Mouse (Mus musculus): Measurements from ENCODE around the gene Msrb1. TPM values are rescaled to one million over a fixed set of nuclear protein-coding genes. Genes with fewer than 3 reads are reported as not detected.

Gene Msrb1
- polyA plus RNA-seq, 1 experiment: 53.0 TPM

DNA sequence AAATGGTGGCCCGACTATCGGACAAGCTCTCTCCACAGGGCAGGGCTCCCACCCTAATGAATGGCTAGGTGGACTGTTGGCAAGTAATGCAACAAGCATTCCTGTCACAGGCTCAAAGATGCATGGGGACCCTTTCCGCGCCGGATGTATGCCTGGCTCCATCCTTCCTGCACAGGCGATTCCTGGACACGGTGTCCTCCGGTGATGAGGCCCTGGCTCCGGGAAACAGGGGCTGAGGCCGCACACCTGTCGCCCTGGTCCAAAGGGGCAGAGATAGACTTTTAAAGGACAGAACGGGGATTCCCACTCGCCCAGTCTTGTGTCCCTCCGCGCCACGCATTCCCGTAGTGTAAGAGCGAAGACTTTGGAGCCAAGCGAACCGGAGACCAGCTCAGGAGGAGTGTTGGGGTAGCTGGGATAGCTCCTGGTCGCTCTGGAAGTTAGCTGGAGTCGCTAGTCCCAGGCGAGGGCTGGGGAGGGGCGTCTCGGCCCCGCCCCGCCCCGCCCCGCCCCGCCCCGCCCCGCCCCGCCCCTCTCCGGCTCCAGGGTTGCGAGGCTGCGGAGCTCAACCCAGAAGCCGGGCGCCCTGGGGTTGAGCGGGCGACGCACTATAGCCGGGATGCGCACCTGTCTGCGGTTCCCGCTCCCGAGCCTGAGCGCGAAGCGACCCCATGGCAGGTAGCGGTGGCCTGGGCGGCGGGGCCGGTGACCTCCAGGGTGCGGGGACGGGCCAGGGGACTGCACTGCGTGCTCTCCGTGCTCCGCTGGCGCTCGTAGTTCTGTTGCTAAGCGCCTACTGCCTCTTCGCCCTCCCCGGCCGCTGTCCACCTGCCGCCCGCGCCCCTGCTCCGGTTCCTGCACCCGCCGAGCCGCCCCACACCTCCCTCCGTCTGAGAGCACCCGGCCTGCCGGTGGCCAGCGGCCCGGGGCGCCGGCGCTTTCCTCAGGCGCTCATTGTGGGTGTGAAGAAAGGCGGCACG lies 16.3 kb downstream of the Msrb1 start, which contains the start of gene Hs3st6:
Gene Hs3st6, plus strand, starts transcription at position 574 of the 980 bp plus-strand sequence.
- TF ChIP-seq POLR2A (IDR thresholded peaks at IDR 0.05; ENCODE audit: extremely low read depth, insufficient read depth, low read length) (no peak), CTCF (IDR thresholded peaks at IDR 0.05; ENCODE audit: extremely low read depth, insufficient read depth, low read length) (no peak)
- Histone ChIP-seq H3K4me3 (ENCODE audit: insufficient read depth, low read length) (peak within 1 kb of the TSS; percentile 40), H3K27ac (ENCODE audit: insufficient read depth, low read length) (no peak within 1 kb of the TSS), H3K4me1 (ENCODE audit: control insufficient read depth, insufficient read depth, low read length) (0 out of 2 replicates have a peak, but pooled peaks cover 1% of the 10 kb centered on the region)

DNA sequence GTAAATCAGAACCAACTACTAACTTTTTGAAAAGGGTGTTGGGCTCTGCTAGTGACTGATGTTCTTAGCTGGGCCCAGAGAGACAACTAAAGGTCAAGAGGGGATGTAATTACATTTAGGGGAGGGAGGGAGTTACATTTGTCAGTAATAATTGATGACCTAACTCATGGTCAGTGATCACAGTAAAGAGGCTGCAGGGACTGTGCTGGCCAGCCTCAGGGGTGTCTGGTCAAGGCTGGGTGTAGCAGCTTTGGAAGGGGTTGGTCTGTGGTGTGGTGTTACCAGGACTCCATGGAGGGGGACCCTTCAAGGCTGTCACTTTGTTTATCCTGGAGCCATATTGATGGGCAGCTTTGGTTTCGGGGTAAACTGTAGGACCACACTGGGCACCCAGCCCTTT lies 21.0 kb downstream of the Msrb1 start:
- Histone ChIP-seq H3K27ac (ENCODE audit: insufficient read depth, low read length) (no peak overlapping the region), H3K4me3 (ENCODE audit: insufficient read depth, low read length) (no peak overlapping the region), H3K4me1 (ENCODE audit: control insufficient read depth, insufficient read depth, low read length) (0 out of 2 replicates have a peak, but pooled peaks cover 1% of the 10 kb centered on the region)
- no peak for TF ChIP-seq POLR2A (IDR thresholded peaks at IDR 0.05; ENCODE audit: extremely low read depth, insufficient read depth, low read length)
- TF ChIP-seq CTCF (IDR thresholded peaks at IDR 0.05; ENCODE audit: extremely low read depth, insufficient read depth, low read length): no peak

DNA sequence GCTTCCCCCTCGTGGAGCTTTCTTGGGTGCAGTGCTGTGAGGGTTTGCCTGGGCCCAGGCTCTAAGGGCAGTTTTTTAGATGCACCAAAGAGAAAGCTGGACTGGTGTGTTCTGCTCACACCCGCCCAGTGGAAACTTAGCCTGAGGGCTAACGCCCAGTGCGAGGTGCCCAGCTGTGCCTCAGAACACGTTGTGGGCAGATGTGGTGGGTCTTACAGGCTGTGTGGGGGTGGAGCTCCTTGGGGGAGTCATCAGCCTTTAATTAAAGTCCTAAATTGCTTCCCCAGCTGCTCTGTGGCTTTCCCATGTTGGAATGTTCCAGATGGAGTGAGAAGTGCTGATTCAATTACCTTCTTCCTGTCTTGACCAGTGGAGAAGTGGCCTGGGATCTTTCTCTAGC lies 24.7 kb downstream of the Msrb1 start:
- TF ChIP-seq CTCF (IDR thresholded peaks at IDR 0.05; ENCODE audit: extremely low read depth, insufficient read depth, low read length) (no peak), POLR2A (IDR thresholded peaks at IDR 0.05; ENCODE audit: extremely low read depth, insufficient read depth, low read length) (no peak)

DNA sequence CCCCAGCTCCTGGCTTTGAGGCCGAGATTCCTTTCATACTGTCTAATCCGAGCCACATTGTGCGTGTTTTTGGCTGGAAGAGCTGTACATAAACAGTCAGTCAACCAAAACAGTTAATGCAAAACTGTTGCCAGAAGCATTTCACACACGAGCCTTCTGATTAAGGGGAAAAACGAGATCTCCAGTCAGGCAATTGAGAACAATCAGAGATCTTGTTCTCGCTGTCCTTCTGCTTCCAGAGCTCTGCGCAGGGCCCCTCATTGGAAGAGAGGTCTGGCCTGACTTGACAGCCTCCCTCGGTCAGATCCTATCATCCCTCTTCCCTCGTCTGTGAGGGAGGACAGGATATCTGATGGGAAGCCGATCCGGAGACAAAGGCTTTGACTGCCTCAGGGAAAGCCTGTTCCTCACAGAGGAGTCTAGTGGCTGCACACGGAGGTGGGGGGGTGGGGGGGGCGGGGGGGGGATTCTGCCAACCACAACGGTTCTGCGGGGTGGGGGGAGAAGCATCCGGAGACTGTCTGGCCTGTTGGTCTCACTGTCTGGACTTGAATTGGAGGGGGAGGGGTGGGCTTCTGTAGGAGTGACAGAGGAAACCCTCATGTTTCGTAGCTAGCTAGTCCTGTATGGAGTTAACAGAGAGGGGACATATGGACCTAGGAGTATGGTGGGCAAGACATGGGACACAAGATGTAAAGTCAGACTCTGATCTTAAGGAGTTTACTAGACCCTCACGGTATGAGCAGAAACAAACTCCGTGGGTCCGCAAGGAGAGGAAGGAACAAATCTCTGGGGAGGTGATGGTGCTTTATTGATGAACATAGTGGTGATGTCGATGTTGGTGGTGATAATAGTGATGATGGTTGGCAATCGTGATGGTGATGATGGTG lies 28.8 kb downstream of the Msrb1 start:
- H3K27ac ChIP-seq (ENCODE audit: insufficient read depth, low read length): no peak overlapping the region
- no peak overlapping the region for H3K4me3 ChIP-seq (ENCODE audit: insufficient read depth, low read length)
- no peaks in the 10 kb centered on the region for H3K4me1 ChIP-seq (ENCODE audit: control insufficient read depth, insufficient read depth, low read length)
- TF ChIP-seq CTCF (IDR thresholded peaks at IDR 0.05; ENCODE audit: extremely low read depth, insufficient read depth, low read length): no peak
- no peak for TF ChIP-seq POLR2A (IDR thresholded peaks at IDR 0.05; ENCODE audit: extremely low read depth, insufficient read depth, low read length)

More for the DNA sequence above, 24.7 kb downstream of the Msrb1 start:
- no peak overlapping the region for H3K4me3 ChIP-seq (ENCODE audit: insufficient read depth, low read length)
- H3K27ac ChIP-seq (ENCODE audit: insufficient read depth, low read length): no peak overlapping the region
- H3K4me1 ChIP-seq (ENCODE audit: control insufficient read depth, insufficient read depth, low read length): no peaks in the 10 kb centered on the region

DNA sequence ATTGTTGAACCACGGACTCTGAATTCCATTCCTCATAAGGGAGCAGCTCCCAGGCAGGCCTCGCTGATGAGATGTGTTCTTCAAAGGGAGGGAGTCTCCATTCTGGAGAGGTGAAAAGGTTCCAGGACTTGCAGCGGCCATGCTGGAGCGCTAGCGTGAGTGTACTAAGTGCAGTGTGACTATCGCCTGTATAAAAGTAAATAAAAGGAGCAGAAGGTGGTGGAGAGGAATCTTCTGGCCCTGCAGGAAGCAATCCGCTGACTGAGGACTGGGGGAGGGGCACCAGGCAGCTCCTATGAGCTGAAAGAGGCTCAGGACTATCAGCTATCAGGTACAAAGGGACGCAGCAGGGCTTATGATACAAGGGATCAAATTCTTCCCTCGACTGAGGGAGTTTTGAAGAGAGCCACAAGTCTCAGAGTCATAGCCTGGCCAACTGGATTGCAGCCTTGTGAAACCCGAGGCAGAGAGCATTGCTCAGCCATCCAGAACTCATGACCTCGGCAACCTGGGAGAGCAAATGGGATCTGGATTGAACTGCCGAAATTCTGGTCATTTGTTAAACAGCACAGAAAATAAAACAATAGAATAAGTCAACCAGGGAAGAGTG lies 29.9 kb downstream of the Msrb1 start:
- no peak overlapping the region for H3K27ac ChIP-seq (ENCODE audit: insufficient read depth, low read length)
- TF ChIP-seq CTCF (IDR thresholded peaks at IDR 0.05; ENCODE audit: extremely low read depth, insufficient read depth, low read length) (no peak), POLR2A (IDR thresholded peaks at IDR 0.05; ENCODE audit: extremely low read depth, insufficient read depth, low read length) (no peak)
- no peaks in the 10 kb centered on the region for H3K4me1 ChIP-seq (ENCODE audit: control insufficient read depth, insufficient read depth, low read length)
- no peak overlapping the region for H3K4me3 ChIP-seq (ENCODE audit: insufficient read depth, low read length)

DNA sequence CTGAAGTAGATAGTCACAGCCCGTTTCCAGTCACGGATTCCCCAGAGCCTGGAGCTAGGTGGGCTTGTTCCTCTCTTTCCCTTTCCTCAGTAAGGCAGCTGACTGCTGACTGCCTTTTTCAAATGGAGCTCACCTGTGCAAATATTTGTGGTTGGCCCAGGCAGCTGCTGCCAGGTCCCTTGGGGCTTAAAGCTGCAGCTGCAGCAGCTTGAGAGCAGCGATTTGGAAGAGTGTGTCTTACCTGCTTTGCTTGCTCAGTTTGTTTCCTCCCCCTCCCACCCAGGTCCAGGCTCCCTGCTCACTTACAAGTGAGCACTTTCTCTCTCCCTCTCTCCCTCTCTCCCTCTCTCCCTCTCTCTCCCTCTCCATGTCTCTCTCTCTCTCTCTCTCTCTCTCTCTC lies 32.7 kb downstream of the Msrb1 start:
- TF ChIP-seq CTCF (IDR thresholded peaks at IDR 0.05; ENCODE audit: extremely low read depth, insufficient read depth, low read length): no peak
- TF ChIP-seq POLR2A (IDR thresholded peaks at IDR 0.05; ENCODE audit: extremely low read depth, insufficient read depth, low read length): no peak
- Histone ChIP-seq H3K27ac (ENCODE audit: insufficient read depth, low read length) (no peak overlapping the region), H3K4me1 (ENCODE audit: control insufficient read depth, insufficient read depth, low read length) (no peaks in the 10 kb centered on the region), H3K4me3 (ENCODE audit: insufficient read depth, low read length) (no peak overlapping the region)

DNA sequence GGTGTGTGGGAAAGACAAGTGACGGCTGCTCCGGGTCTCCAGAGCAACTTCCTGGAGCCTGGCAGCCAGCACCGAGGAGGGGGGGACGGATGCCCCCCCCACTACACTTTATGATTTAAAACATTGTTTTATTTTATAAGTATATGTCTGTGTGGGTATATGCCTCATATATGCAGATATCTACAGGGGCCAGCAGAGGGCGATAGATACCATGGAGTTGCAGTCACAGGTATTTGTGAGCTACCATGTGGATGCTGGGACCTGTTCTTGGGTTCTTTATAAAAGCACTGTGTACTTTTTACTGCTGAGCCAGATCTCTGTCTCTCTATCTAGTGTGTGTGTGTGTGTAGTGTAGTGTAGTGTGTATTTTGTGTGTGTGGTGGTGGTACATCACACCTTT lies 36.8 kb downstream of the Msrb1 start:
- H3K4me1 ChIP-seq (ENCODE audit: control insufficient read depth, insufficient read depth, low read length): no peaks in the 10 kb centered on the region
- H3K4me3 ChIP-seq (ENCODE audit: insufficient read depth, low read length): no peak overlapping the region
- TF ChIP-seq POLR2A (IDR thresholded peaks at IDR 0.05; ENCODE audit: extremely low read depth, insufficient read depth, low read length) (no peak), CTCF (IDR thresholded peaks at IDR 0.05; ENCODE audit: extremely low read depth, insufficient read depth, low read length) (no peak)
- H3K27ac ChIP-seq (ENCODE audit: insufficient read depth, low read length): no peak overlapping the region

DNA sequence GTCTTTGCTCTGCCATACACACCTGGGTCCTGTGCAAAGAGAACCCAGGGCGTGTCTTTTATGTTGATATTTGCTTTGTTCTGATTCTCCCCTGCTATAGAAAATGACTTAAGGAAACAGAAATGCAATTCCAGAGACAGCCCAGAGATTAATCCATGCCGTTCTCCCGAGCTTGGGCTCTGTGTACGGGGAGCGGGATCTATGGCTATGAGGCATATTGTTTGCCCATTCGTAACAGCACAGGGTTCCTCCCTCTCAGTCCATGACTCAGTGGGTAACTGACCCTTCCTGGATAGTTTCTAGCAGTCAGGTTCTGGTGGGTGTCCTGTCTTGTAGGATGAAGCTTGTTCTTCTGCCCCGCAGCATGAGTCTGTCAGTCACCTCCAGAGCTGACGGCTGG lies 38.7 kb downstream of the Msrb1 start:
- Histone ChIP-seq H3K4me3 (ENCODE audit: insufficient read depth, low read length) (no peak overlapping the region), H3K4me1 (ENCODE audit: control insufficient read depth, insufficient read depth, low read length) (no peaks in the 10 kb centered on the region), H3K27ac (ENCODE audit: insufficient read depth, low read length) (no peak overlapping the region)
- no peak for TF ChIP-seq POLR2A (IDR thresholded peaks at IDR 0.05; ENCODE audit: extremely low read depth, insufficient read depth, low read length)

DNA sequence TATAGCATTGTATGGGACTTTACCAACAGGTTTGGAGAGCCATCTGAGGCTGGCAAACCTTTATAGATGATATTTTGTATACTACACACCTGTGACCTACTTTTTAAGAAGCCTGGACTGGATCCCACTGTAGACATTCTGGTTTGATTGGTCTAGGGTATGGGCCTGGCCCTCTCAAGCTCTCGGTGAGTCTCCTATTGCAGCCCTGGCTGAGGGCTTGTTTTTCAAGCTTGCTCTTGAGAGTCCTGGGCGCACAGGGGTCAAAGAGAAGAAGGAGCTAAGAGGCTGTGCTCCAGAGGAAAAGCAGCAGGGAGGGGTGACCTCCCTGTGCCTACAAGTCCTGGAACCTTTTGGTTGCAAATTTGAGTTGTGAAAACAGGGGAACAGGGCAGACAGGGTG lies 40.6 kb downstream of the Msrb1 start:
- H3K27ac ChIP-seq (ENCODE audit: insufficient read depth, low read length): no peak overlapping the region
- no peaks in the 10 kb centered on the region for H3K4me1 ChIP-seq (ENCODE audit: control insufficient read depth, insufficient read depth, low read length)
- no peak overlapping the region for H3K4me3 ChIP-seq (ENCODE audit: insufficient read depth, low read length)
- TF ChIP-seq POLR2A (IDR thresholded peaks at IDR 0.05; ENCODE audit: extremely low read depth, insufficient read depth, low read length) (no peak), CTCF (IDR thresholded peaks at IDR 0.05; ENCODE audit: extremely low read depth, insufficient read depth, low read length) (no peak)
